Mouse (Mus musculus): ENCODE measurements around the gene Zfp830. TPM values are rescaled to one million over a fixed set of nuclear protein-coding genes. Genes with fewer than 3 reads are reported as not detected.

The Zfp830 gene
- total RNA-seq (2014; rRNA removed): 15.7 and 18.7 TPM in 2 replicates
- polyA plus RNA-seq (2015; fragmentation: Nextera tagmentation; extraction: Ambion mirVana): 17.4 and 17.9 TPM in 2 replicates

DNA sequence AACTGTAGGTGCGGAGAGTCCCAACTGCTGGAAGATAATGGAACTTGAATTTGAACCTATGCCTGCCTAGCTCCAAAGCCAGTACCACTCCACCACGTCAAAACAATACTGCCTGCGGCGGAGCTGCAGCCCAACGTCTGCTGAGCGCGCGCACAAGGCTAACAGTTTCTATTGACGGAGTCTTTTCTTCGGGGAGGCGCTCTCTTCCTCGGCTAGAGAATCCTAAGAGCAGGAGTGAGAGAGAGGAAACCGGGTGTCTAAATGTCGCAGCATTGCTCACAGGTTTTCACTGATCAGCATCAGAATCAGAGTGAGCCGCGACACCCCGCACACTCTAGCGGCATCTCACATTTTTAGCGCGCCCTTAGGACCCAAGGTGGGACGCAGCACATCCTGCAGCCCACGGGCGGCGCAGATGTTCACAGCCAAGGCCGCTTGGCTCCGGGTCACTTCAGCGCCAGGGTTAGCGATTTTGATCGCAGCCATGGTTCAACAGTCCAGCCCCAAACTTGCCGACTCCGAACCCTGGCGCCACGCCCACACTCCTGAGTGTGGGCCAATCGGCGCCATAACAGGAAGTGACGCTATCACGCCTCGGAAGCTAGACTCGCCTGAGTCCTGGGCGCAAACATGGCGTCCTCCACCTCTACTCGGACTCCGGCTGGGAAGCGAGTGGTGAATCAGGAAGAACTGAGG is at the start of gene Zfp830, which contains the start of gene Cct6b:
TSS of gene Zfp830 (plus strand) at position 604 of the 696 bp plus-strand sequence.
TSS of gene Cct6b (minus strand) at position 580 of the 696 bp plus-strand sequence.
- H3K36me3 ChIP-seq (ENCODE audit: insufficient read depth, low read length): no peaks in the 10 kb centered on the region
- peak within 1 kb of the TSS; percentile 94 for H3K4me2 ChIP-seq (ENCODE audit: low read depth, low read length, poor library complexity, severe bottlenecking)
- under 1% methylated on average over 44 of the region's 44 CpGs for WGBS
- peak; percentile 99 for ATAC-seq (ENCODE audit: low FRiP score)
- no peaks in the 10 kb centered on the region for H3K27me3 ChIP-seq (ENCODE audit: insufficient read depth, low read length)
- no peaks in the 10 kb centered on the region for H3K9me3 ChIP-seq (ENCODE audit: low read length)
- peak within 1 kb of the TSS; percentile 89 for H3K4me3 ChIP-seq (ENCODE audit: low read depth, low read length)
- peak; percentile 32 for TF ChIP-seq CTCF (IDR thresholded peaks at IDR 0.05)
- peak; percentile 98 for DNase-seq (ENCODE audit: low spot score)
- peaks cover 11% of the 10 kb centered on the region; the same call in 1 of the 2 replicates for H3K4me1 ChIP-seq (ENCODE audit: insufficient read depth, low read length)
- H3K27ac ChIP-seq (ENCODE audit: low read depth, low read length): peak within 1 kb of the TSS; percentile 87
- H3K9ac ChIP-seq (replicated peaks; ENCODE audit: low read length, poor library complexity, severe bottlenecking): peak within 1 kb of the TSS; percentile 81

DNA sequence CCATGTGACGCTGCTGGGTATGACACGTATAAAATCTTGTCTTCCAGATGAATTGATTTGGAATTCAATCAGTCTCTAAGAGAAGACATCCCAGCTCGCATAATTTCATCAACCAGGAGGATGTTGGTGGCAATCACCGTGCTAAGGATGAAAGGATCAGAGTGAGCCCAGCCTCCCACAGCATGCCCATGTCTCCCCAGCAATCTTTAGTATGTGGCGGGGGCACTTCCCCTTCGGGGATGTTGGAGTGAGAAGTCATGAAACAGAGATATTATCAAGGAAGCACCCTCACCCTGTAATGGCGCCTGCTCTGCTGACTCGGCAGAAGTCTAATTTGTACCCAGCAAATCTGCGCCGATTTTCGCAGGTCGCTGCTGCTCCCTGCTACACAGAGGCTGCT is 44.9 kb upstream of the Zfp830 start:
- H3K4me2 ChIP-seq (ENCODE audit: low read depth, low read length, poor library complexity, severe bottlenecking): no peak overlapping the region
- no peaks in the 10 kb centered on the region for H3K4me1 ChIP-seq (ENCODE audit: insufficient read depth, low read length)
- TF ChIP-seq CTCF (IDR thresholded peaks at IDR 0.05): no peak
- WGBS: 82% methylated on average over 12 of the region's 12 CpGs
- no peak for DNase-seq (ENCODE audit: low spot score)
- no peak overlapping the region for H3K27ac ChIP-seq (ENCODE audit: low read depth, low read length)
- no peak overlapping the region for H3K4me3 ChIP-seq (ENCODE audit: low read depth, low read length)
- H3K36me3 ChIP-seq (ENCODE audit: insufficient read depth, low read length): no peaks in the 10 kb centered on the region
- ATAC-seq (ENCODE audit: low FRiP score): no peak
- no peaks in the 10 kb centered on the region for H3K27me3 ChIP-seq (ENCODE audit: insufficient read depth, low read length)
- no peaks in the 10 kb centered on the region for H3K9me3 ChIP-seq (ENCODE audit: low read length)
- no peak overlapping the region for H3K9ac ChIP-seq (replicated peaks; ENCODE audit: low read length, poor library complexity, severe bottlenecking)

DNA sequence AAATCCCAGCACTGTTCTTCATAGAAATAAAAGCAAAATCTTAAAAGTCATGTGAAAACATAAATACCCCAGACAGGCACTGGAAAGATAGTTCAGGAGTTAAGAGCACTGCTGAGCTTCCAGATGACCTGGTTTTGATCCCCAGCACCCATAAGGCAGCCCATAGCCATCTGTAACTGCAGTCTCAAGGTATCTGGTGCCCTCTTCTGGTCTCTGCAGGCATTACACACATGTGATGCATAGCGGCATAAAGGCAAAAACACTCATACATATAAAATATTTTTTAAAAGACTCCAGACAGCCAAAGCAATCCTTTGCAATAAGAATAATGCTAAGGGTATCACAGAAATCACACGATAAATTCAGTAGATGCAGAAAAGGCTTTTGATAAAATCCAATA is 37.3 kb upstream of the Zfp830 start:
- Histone ChIP-seq H3K9ac (replicated peaks; ENCODE audit: low read length, poor library complexity, severe bottlenecking) (no peak overlapping the region), H3K27ac (ENCODE audit: low read depth, low read length) (no peak overlapping the region), H3K4me3 (ENCODE audit: low read depth, low read length) (no peak overlapping the region), H3K4me2 (ENCODE audit: low read depth, low read length, poor library complexity, severe bottlenecking) (no peak overlapping the region), H3K36me3 (ENCODE audit: insufficient read depth, low read length) (no peaks in the 10 kb centered on the region), H3K4me1 (ENCODE audit: insufficient read depth, low read length) (no peaks in the 10 kb centered on the region), H3K9me3 (ENCODE audit: low read length) (0 out of 2 replicates have a peak, but pooled peaks cover 3% of the 10 kb centered on the region), H3K27me3 (ENCODE audit: insufficient read depth, low read length) (no peaks in the 10 kb centered on the region)
- no peak for DNase-seq (ENCODE audit: low spot score)
- TF ChIP-seq CTCF (IDR thresholded peaks at IDR 0.05): peak; percentile 49
- ATAC-seq (ENCODE audit: low FRiP score): no peak
- 91% methylated on average over 2 of the region's 2 CpGs for WGBS

DNA sequence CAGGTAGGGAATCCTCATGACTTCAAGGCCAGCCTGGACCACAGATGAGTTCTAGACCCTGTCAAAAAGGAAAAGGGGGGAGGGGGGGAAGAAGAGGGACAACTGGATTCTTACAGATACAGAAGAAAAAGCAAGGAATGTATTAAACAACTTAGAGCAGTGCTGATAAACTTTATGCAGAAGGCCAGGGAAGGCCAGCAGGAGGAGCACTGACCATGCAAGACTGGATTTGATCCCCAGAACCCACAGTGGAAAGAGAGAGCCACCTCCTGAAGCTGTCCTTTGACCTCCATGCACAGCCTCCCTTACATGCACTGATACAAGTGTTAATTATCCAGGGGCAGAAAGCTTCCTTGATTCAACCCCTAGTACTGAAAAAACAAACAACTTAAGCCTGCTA is 29.9 kb upstream of the Zfp830 start:
- no peak for DNase-seq (ENCODE audit: low spot score)
- H3K4me1 ChIP-seq (ENCODE audit: insufficient read depth, low read length): no peaks in the 10 kb centered on the region
- H3K4me2 ChIP-seq (ENCODE audit: low read depth, low read length, poor library complexity, severe bottlenecking): no peak overlapping the region
- no peaks in the 10 kb centered on the region for H3K27me3 ChIP-seq (ENCODE audit: insufficient read depth, low read length)
- no peaks in the 10 kb centered on the region for H3K36me3 ChIP-seq (ENCODE audit: insufficient read depth, low read length)
- H3K4me3 ChIP-seq (ENCODE audit: low read depth, low read length): no peak overlapping the region
- H3K9me3 ChIP-seq (ENCODE audit: low read length): no peaks in the 10 kb centered on the region
- H3K27ac ChIP-seq (ENCODE audit: low read depth, low read length): no peak overlapping the region
- ATAC-seq (ENCODE audit: low FRiP score): no peak
- H3K9ac ChIP-seq (replicated peaks; ENCODE audit: low read length, poor library complexity, severe bottlenecking): no peak overlapping the region
- TF ChIP-seq CTCF (IDR thresholded peaks at IDR 0.05): no peak

DNA sequence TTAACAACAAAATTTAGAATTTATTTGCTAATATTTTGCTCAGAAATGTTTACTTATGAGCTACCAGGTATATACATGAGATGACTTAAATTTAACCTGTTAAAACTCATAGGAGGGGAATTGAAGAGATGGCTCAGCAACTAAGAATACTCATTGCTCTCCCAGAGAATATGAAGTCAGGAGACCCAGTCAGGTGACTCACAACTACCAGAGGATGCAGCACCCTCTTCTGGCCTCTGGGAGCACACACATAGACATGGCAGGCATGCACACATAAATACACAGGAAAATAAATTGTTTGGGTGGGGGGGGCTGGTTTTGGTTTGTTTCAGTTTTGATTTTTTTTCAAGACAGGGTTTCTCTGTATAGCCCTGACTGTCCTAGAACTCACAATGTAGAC is 25.1 kb upstream of the Zfp830 start:
- Histone ChIP-seq H3K4me1 (ENCODE audit: insufficient read depth, low read length) (no peaks in the 10 kb centered on the region), H3K9ac (replicated peaks; ENCODE audit: low read length, poor library complexity, severe bottlenecking) (no peak overlapping the region), H3K4me3 (ENCODE audit: low read depth, low read length) (no peak overlapping the region), H3K27ac (ENCODE audit: low read depth, low read length) (no peak overlapping the region), H3K4me2 (ENCODE audit: low read depth, low read length, poor library complexity, severe bottlenecking) (no peak overlapping the region), H3K9me3 (ENCODE audit: low read length) (no peaks in the 10 kb centered on the region), H3K36me3 (ENCODE audit: insufficient read depth, low read length) (no peaks in the 10 kb centered on the region), H3K27me3 (ENCODE audit: insufficient read depth, low read length) (no peaks in the 10 kb centered on the region)
- TF ChIP-seq CTCF (IDR thresholded peaks at IDR 0.05): peak; percentile 22
- ATAC-seq (ENCODE audit: low FRiP score) (no peak), DNase-seq (ENCODE audit: low spot score) (no peak)

DNA sequence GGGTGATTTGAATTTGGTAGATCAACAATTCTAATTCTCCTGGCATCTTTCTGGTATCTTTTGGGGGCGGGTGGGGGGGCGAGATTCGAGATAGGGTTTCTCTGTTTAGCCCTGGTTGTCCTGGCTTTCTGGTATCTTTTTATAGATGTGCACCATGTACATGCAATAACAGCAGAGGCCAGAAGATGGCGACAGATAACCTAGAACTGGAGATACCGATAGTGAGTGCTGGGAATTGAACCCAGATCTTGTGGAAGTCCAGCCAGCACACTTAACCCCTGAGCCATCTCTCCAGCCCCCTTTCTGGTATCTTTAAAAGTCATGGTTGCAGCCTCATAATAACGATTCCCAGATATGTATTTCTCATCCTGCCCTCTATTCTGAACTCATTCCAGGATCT is 18.0 kb upstream of the Zfp830 start:
- 34% methylated on average over 6 of the region's 6 CpGs for WGBS
- Histone ChIP-seq H3K36me3 (ENCODE audit: insufficient read depth, low read length) (no peaks in the 10 kb centered on the region), H3K4me1 (ENCODE audit: insufficient read depth, low read length) (no peaks in the 10 kb centered on the region), H3K9ac (replicated peaks; ENCODE audit: low read length, poor library complexity, severe bottlenecking) (no peak overlapping the region), H3K4me3 (ENCODE audit: low read depth, low read length) (no peak overlapping the region), H3K4me2 (ENCODE audit: low read depth, low read length, poor library complexity, severe bottlenecking) (no peak overlapping the region), H3K9me3 (ENCODE audit: low read length) (no peaks in the 10 kb centered on the region), H3K27me3 (ENCODE audit: insufficient read depth, low read length) (no peaks in the 10 kb centered on the region), H3K27ac (ENCODE audit: low read depth, low read length) (no peak overlapping the region)
- TF ChIP-seq CTCF (IDR thresholded peaks at IDR 0.05): peak; percentile 54
- no peak for DNase-seq (ENCODE audit: low spot score)
- no peak for ATAC-seq (ENCODE audit: low FRiP score)

Measured in midbrain, postnatal 0 days (tissue).